Mouse (Mus musculus): ENCODE results near the gene Scfd2. TPM values are rescaled to one million over a fixed set of nuclear protein-coding genes. Genes with fewer than 3 reads are reported as not detected.

The Scfd2 gene
- polyA plus RNA-seq, 1 experiment from 2014 or later = 19.2 TPM

- ATAC-seq = no peak
- Histone ChIP-seq H3K27ac (no peak overlapping the region), H3K9me3 (replicated peaks) (no peaks in the 10 kb centered on the region), H3K4me1 (no peaks in the 10 kb centered on the region), H3K36me3 (no peaks in the 10 kb centered on the region), H3K9ac (no peak overlapping the region), H3K4me2 (no peak overlapping the region), H3K4me3 (no peak overlapping the region), H3K27me3 (replicated peaks) (no peaks in the 10 kb centered on the region)
- 56% methylated on average over 5 of the region's 5 CpGs for WGBS (ENCODE audit: insufficient replicate concordance)
Observed at GRCm38 (mm10) chr5:74300931-74301330, 230.6 kb downstream of the Scfd2 start.

DNA sequence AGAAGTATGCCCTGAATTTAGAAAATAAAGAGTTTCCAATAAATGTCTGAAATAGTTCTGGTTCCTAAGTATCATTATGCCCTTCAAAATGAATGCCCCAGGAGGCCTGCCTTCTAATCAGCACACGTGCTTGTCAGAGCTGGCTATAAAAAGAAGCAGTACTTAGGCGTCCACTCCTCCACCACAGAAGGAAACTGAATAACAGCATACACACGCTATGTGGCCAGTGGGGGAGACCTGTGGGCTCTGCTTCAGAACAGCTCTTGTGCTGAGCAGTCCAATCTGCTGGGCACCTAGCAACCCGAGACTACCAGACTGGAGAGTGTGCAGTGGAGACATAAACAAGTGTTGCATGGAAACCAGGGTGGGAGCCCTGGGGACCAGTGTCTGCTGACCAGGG, 231.4 kb downstream of the Scfd2 start:
- H3K4me1 ChIP-seq = no peaks in the 10 kb centered on the region
- no peaks in the 10 kb centered on the region for H3K9me3 ChIP-seq (replicated peaks)
- H3K4me3 ChIP-seq = no peak overlapping the region
- no peak for ATAC-seq
- H3K4me2 ChIP-seq = no peak overlapping the region
- no peak overlapping the region for H3K9ac ChIP-seq
- no peaks in the 10 kb centered on the region for H3K36me3 ChIP-seq
- no peak overlapping the region for H3K27ac ChIP-seq
- no peaks in the 10 kb centered on the region for H3K27me3 ChIP-seq (replicated peaks)
- WGBS (ENCODE audit: insufficient replicate concordance) = 49% methylated on average over 4 of the region's 4 CpGs

GRCm38 (mm10) chr5:74297113-74297512, 234.4 kb downstream of the Scfd2 start:
- 61% methylated on average over 5 of the region's 5 CpGs for WGBS (ENCODE audit: insufficient replicate concordance)
- no peaks in the 10 kb centered on the region for H3K27me3 ChIP-seq (replicated peaks)
- H3K36me3 ChIP-seq = no peaks in the 10 kb centered on the region
- no peak overlapping the region for H3K27ac ChIP-seq
- H3K4me3 ChIP-seq = no peak overlapping the region
- no peaks in the 10 kb centered on the region for H3K4me1 ChIP-seq
- H3K9ac ChIP-seq = no peak overlapping the region
- H3K9me3 ChIP-seq (replicated peaks) = no peaks in the 10 kb centered on the region
- no peak overlapping the region for H3K4me2 ChIP-seq
- no peak for ATAC-seq

DNA sequence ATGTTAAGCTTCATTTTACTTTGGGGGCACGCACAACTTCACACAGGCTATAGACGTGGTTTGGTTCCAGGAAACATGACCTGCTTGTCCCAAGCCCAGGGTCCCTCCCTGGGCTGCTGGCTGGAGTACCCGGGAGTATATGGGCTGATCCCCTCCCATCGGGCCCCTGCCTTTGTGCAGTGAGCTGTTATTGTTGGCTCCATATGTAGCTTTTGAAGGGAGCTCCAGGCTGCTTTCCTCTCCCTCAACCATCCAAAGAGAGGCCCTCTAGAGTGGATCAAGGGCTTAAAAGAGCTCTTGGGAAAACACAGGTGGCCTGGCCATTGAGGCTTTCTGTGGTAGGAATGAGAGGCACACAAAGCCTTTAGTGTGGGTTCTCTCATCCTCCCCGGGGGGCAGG, 235.5 kb downstream of the Scfd2 start:
- no peak for ATAC-seq
- Histone ChIP-seq H3K4me3 (no peak overlapping the region), H3K27me3 (replicated peaks) (no peaks in the 10 kb centered on the region), H3K27ac (no peak overlapping the region), H3K9ac (no peak overlapping the region), H3K4me1 (no peaks in the 10 kb centered on the region), H3K36me3 (no peaks in the 10 kb centered on the region), H3K4me2 (no peak overlapping the region), H3K9me3 (replicated peaks) (no peaks in the 10 kb centered on the region)
- 76% methylated on average over 5 of the region's 5 CpGs for WGBS (ENCODE audit: insufficient replicate concordance)

- no peaks in the 10 kb centered on the region for H3K9me3 ChIP-seq (replicated peaks)
- H3K27ac ChIP-seq = no peak overlapping the region
- no peaks in the 10 kb centered on the region for H3K27me3 ChIP-seq (replicated peaks)
- no peaks in the 10 kb centered on the region for H3K36me3 ChIP-seq
- 76% methylated on average over 5 of the region's 5 CpGs for WGBS (ENCODE audit: insufficient replicate concordance)
- H3K4me2 ChIP-seq = no peak overlapping the region
- H3K4me1 ChIP-seq = no peaks in the 10 kb centered on the region
- H3K9ac ChIP-seq = no peak overlapping the region
- ATAC-seq = no peak
- H3K4me3 ChIP-seq = no peak overlapping the region
Observed at GRCm38 (mm10) chr5:74293513-74293912, 238.0 kb downstream of the Scfd2 start.

DNA sequence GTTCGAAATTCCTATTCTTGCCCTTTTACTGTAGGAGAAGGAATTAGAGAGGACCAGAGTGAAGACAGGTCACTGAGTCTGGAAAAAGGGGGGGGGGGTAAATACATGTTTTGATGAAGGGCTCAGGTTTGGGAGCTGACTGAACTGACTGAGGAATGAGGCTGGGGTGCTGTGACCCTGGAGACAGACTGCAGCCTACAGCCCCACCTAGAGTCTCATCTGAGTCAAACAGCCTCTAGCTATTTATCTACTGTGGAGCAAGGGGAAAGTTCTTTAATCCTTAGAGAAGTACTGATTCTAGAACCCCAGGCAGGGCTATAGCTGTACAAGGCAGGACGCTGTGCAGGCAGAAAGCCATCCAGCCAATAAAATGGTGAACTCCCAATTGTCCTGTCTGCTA, 239.5 kb downstream of the Scfd2 start:
- no peaks in the 10 kb centered on the region for H3K27me3 ChIP-seq (replicated peaks)
- no peak overlapping the region for H3K9ac ChIP-seq
- H3K4me1 ChIP-seq = no peaks in the 10 kb centered on the region
- 63% methylated on average over 2 of the region's 2 CpGs for WGBS (ENCODE audit: insufficient replicate concordance)
- no peaks in the 10 kb centered on the region for H3K9me3 ChIP-seq (replicated peaks)
- ATAC-seq = no peak
- no peak overlapping the region for H3K4me3 ChIP-seq
- H3K36me3 ChIP-seq = no peaks in the 10 kb centered on the region
- no peak overlapping the region for H3K4me2 ChIP-seq
- H3K27ac ChIP-seq = no peak overlapping the region

DNA sequence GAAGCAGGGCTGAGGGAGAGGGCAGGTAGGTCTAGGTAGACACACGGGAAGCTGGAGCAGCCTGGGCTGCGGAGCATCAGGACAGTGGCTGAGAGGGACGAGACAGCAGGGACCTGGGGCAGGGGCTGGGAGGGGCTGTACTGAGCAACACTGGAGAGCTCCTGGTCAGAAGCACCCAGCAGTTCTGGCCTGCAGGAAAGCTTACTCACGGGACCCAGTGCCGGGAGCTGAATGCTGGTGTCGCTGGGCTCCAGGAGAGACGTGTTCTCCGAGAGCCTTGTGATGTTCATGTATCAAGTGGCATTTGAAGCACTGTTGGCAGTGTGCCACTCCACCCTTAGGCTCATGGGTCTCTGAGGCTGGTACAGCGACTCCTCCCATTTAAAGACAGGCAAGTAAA, 240.0 kb downstream of the Scfd2 start:
- ATAC-seq = no peak
- no peak overlapping the region for H3K27ac ChIP-seq
- no peak overlapping the region for H3K9ac ChIP-seq
- no peaks in the 10 kb centered on the region for H3K9me3 ChIP-seq (replicated peaks)
- H3K27me3 ChIP-seq (replicated peaks) = no peaks in the 10 kb centered on the region
- no peak overlapping the region for H3K4me2 ChIP-seq
- H3K4me1 ChIP-seq = 0 out of 2 replicates have a peak, but pooled peaks cover 3% of the 10 kb centered on the region
- WGBS (ENCODE audit: insufficient replicate concordance) = 80% methylated on average over 9 of the region's 9 CpGs
- H3K36me3 ChIP-seq = no peaks in the 10 kb centered on the region
- H3K4me3 ChIP-seq = no peak overlapping the region

DNA sequence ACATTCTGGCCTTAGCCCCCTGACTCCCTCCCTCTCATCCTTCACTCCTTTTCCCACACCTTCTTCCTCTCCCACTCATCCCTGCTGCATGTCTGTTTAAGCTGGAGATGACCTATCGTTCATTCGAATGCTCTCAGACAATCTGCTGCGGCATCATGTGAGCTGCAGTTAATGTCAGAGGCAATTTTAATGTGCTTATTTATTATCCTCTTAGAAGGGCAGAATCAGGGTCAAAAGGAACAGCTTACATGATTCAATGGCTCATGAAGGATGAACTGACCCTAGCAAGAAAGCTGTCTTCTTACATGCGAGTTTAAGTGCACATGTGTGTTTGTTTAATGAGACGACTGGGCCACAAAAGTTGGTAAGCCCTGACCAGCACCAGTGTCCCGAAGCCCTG, 241.6 kb downstream of the Scfd2 start:
- 75% methylated on average over 6 of the region's 6 CpGs for WGBS (ENCODE audit: insufficient replicate concordance)
- H3K27ac ChIP-seq = no peak overlapping the region
- ATAC-seq = no peak
- no peaks in the 10 kb centered on the region for H3K9me3 ChIP-seq (replicated peaks)
- H3K36me3 ChIP-seq = no peaks in the 10 kb centered on the region
- no peak overlapping the region for H3K4me3 ChIP-seq
- peaks cover 14% of the 10 kb centered on the region for H3K4me1 ChIP-seq
- H3K27me3 ChIP-seq (replicated peaks) = no peaks in the 10 kb centered on the region
- no peak overlapping the region for H3K4me2 ChIP-seq
- no peak overlapping the region for H3K9ac ChIP-seq

DNA sequence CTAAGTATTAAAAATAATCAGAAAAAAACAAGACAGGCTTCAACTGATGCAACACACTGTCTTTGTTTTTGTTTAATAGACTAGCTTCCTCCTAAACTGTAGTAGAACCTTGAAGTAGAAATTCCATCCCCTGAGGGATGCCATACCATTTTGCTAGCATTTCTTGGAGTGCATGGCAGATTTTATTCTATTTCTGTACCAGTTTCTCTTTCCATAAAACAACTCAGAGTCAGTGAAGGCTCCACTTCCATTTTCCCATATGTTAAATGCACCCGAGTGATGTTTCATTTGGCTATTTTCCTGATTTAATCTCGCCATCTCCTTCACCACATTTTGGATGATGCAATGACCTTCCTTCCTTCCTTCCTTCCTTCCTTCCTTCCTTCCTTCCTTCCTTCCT, 243.4 kb downstream of the Scfd2 start:
- WGBS (ENCODE audit: insufficient replicate concordance) = 56% methylated on average over 2 of the region's 2 CpGs
- no peak overlapping the region for H3K4me3 ChIP-seq
- H3K4me2 ChIP-seq = no peak overlapping the region
- H3K9ac ChIP-seq = no peak overlapping the region
- ATAC-seq = no peak
- no peaks in the 10 kb centered on the region for H3K36me3 ChIP-seq
- H3K27ac ChIP-seq = no peak overlapping the region
- H3K4me1 ChIP-seq = peaks cover 20% of the 10 kb centered on the region
- H3K27me3 ChIP-seq (replicated peaks) = no peaks in the 10 kb centered on the region
- H3K9me3 ChIP-seq (replicated peaks) = no peaks in the 10 kb centered on the region

DNA sequence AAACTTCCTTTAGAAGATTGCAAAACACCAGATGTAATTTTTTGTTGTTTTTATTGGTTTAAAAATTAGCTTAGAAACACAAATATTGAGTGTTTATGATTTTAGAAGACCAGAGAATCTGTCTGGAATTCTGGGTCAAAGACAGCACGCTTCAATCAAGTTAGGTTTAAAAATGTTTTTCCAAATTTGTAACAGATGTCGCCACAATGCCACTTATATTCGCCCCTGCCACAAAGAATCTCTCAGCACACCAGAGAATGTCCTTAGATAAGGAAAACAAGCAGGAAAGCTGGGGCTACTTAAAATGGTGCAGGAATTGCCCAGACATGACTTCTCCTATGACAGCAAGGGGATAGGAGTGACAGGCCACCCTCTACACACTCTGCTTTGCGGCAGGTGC, 245.3 kb downstream of the Scfd2 start:
- ATAC-seq = no peak
- Histone ChIP-seq H3K4me3 (no peak overlapping the region), H3K9me3 (replicated peaks) (no peaks in the 10 kb centered on the region), H3K36me3 (no peaks in the 10 kb centered on the region), H3K9ac (no peak overlapping the region), H3K4me2 (no peak overlapping the region), H3K4me1 (peaks cover 20% of the 10 kb centered on the region), H3K27me3 (replicated peaks) (no peaks in the 10 kb centered on the region), H3K27ac (no peak overlapping the region)
- WGBS (ENCODE audit: insufficient replicate concordance) = 66% methylated on average over 4 of the region's 4 CpGs

DNA sequence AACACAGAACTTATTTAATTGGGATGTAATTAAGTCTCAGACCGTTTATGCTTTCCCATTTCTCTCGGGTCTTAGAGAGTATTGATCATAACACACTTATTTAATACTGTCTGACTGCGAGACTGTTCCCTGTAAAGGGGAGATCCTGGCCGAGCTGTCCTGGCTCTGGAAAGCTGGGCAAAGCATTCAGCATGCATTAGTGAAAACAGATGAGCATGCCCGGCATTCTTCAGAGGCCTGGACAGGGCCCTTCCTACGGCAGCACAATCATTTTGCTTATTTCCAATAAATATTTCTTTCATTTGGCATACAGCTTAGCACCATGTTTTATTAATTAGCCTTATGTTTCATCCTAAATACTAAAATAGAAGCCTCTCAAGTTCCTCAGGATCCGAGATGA, 245.8 kb downstream of the Scfd2 start:
- H3K9ac ChIP-seq = no peak overlapping the region
- no peak overlapping the region for H3K4me3 ChIP-seq
- no peaks in the 10 kb centered on the region for H3K9me3 ChIP-seq (replicated peaks)
- WGBS (ENCODE audit: insufficient replicate concordance) = 76% methylated on average over 7 of the region's 7 CpGs
- peaks cover 20% of the 10 kb centered on the region for H3K4me1 ChIP-seq
- no peak overlapping the region for H3K4me2 ChIP-seq
- no peak overlapping the region for H3K27ac ChIP-seq
- H3K36me3 ChIP-seq = no peaks in the 10 kb centered on the region
- no peak for ATAC-seq
- H3K27me3 ChIP-seq (replicated peaks) = no peaks in the 10 kb centered on the region

DNA sequence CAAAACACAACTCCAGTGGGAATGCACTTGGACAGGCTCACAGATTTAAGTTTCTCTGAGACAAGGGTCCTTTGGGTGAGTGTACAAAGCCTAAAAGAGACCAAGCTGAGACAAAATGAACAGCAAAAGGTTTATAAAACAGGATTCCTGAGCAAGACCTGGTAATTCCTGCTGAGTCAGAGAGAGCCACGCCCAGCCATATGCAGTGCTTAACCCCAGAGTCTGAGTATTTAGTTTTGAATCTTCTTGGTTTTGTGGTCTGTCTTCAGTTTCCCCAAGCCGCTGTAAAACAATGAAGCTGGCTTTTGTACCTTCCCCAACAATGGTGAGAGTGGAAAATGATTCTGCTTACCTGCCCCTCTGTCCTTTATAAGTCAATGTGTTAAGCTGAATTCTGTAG, 246.3 kb downstream of the Scfd2 start:
- Histone ChIP-seq H3K36me3 (no peaks in the 10 kb centered on the region), H3K4me2 (no peak overlapping the region), H3K9me3 (replicated peaks) (no peaks in the 10 kb centered on the region), H3K9ac (no peak overlapping the region), H3K27ac (no peak overlapping the region), H3K4me1 (peaks cover 20% of the 10 kb centered on the region), H3K4me3 (no peak overlapping the region), H3K27me3 (replicated peaks) (no peaks in the 10 kb centered on the region)
- WGBS (ENCODE audit: insufficient replicate concordance) = 19% methylated on average over 2 of the region's 2 CpGs
- 0 out of 2 replicates have a peak, but pooled peaks have one; percentile 47 for ATAC-seq

DNA sequence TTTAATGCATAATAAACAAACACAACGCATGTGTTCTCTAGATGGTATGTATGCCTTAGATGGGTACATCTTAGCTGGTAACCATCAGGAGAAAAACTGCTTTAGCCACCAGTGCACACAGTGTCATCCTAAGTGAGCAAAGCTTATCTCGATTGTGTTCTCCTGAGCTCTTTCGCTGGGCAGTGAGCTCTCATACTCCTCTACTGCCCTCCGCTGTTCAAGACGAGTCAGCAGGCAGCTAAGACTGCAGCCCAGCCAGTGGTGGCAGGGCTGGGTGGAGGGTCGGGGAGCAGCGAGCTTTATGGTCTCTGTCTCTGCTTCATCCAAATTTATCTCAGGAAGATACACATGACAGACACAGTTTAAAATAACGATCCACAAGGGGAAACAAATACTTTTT, 248.0 kb downstream of the Scfd2 start:
- no peak overlapping the region for H3K4me3 ChIP-seq
- H3K27me3 ChIP-seq (replicated peaks) = no peaks in the 10 kb centered on the region
- H3K27ac ChIP-seq = no peak overlapping the region
- ATAC-seq = no peak
- no peaks in the 10 kb centered on the region for H3K36me3 ChIP-seq
- 38% methylated on average over 8 of the region's 8 CpGs for WGBS (ENCODE audit: insufficient replicate concordance)
- no peaks in the 10 kb centered on the region for H3K9me3 ChIP-seq (replicated peaks)
- no peak overlapping the region for H3K9ac ChIP-seq
- peaks cover 20% of the 10 kb centered on the region for H3K4me1 ChIP-seq
- no peak overlapping the region for H3K4me2 ChIP-seq
